Mouse (Mus musculus): ENCODE measurements around the gene Prickle3. TPM values are rescaled to one million over a fixed set of nuclear protein-coding genes. Genes with fewer than 3 reads are reported as not detected.

The Prickle3 gene
- total RNA-seq, 2 experiments from 2014 or later = 1.5 TPM

Other genes with a start within 250 kb of the Prickle3 start
- not detected for gene Foxp3, start 83.6 kb upstream of the Prickle3 start, total RNA-seq (2021)
- 10 to 100 TPM; 20.0 to 22.5 TPM for gene Ppp1r3f, start 83.0 kb upstream of the Prickle3 start, total RNA-seq (2021)
- 10 to 100 TPM; 23.7 to 24.5 TPM for gene Ccdc22, start 51.7 kb upstream of the Prickle3 start, total RNA-seq (2021)
- not detected for gene Cacna1f, start 50.2 kb upstream of the Prickle3 start, total RNA-seq (2021)
- 1,000 to 10,000 TPM; 1,783 to 1,871 TPM for gene Syp, start 18.8 kb upstream of the Prickle3 start, total RNA-seq (2021)
- gene Plp2, start 14.1 kb downstream of the Prickle3 start, total RNA-seq (2021) = 1 to 10 TPM; 3.9 to 5.1 TPM
- gene Magix, start 24.0 kb downstream of the Prickle3 start, total RNA-seq (2021) = under 1 TPM in 1 of 2 experiments, not detected in 1; 0.41 TPM
- 10 to 100 TPM; 36.5 to 37.4 TPM for gene Gpkow, start 39.9 kb downstream of the Prickle3 start, total RNA-seq (2021)
- 10 to 100 TPM; 61.6 to 67.4 TPM for gene Wdr45, start 57.1 kb downstream of the Prickle3 start, total RNA-seq (2021)
- under 1 TPM in 1 of 2 experiments, not detected in 1; 0.41 TPM for gene Gm45208, start 65.0 kb downstream of the Prickle3 start, total RNA-seq (2021)
- 100 to 1,000 TPM in 1 of 2 experiments, 10 to 100 TPM in 1; 97.3 to 100 TPM for gene Praf2, start 71.2 kb downstream of the Prickle3 start, total RNA-seq (2021)
- gene Ccdc120, start 93.6 kb downstream of the Prickle3 start, total RNA-seq (2021) = 10 to 100 TPM; 17.6 to 21.5 TPM
- 10 to 100 TPM; 33.7 to 38.7 TPM for gene Tfe3, start 105.3 kb downstream of the Prickle3 start, total RNA-seq (2021)
- gene Gripap1, start 132.5 kb downstream of the Prickle3 start, total RNA-seq (2021) = 100 to 1,000 TPM in 1 of 2 experiments, 10 to 100 TPM in 1; 95.3 to 105 TPM
- gene Kcnd1, start 165.0 kb downstream of the Prickle3 start, total RNA-seq (2021) = 1 to 10 TPM; 7.0 to 8.9 TPM
- gene Otud5, start 184.1 kb downstream of the Prickle3 start, total RNA-seq (2021) = 10 to 100 TPM; 75.3 to 87.4 TPM
- 10 to 100 TPM; 49.3 to 58.8 TPM for gene Pim2, start 221.0 kb downstream of the Prickle3 start, total RNA-seq (2021)
- gene Slc35a2, start 226.8 kb downstream of the Prickle3 start, total RNA-seq (2021) = 10 to 100 TPM; 38.9 to 45.9 TPM
- 10 to 100 TPM; 93.4 to 96.7 TPM for gene Pqbp1, start 242.0 kb downstream of the Prickle3 start, total RNA-seq (2021)
- 10 to 100 TPM; 21.9 to 23.8 TPM for gene Timm17b, start 242.1 kb downstream of the Prickle3 start, total RNA-seq (2021)